Mouse (Mus musculus) liver, embryonic 14.5 days (tissue): ENCODE measurements around the gene Helt. TPM values are rescaled to one million over a fixed set of nuclear protein-coding genes. Genes with fewer than 3 reads are reported as not detected.

Source experiments
- ATAC-seq: fragments of 200-750 bp; cut with Nextera tagmentation; 2 replicates; pipeline ENCODE4 v1.8.0; 2017; ENCODE audit warnings: moderate number of reproducible peaks, mild to moderate bottlenecking, moderate library complexity; ENCODE audit not compliant: insufficient read depth
- DNase-seq, 3 experiments: peaks; one replicate each; pipeline ENCODE4 v3.0.0-alpha.2; 2012 to 2013; ENCODE audit warnings: low read depth in 3 of 3, low spot score in 3 of 3
- H3K27ac ChIP-seq: fragments of 300-500 bp; sonication (generic); 2 replicates; pipeline ENCODE4 v1.5.1; 2014; ENCODE audit warnings: moderate library complexity, mild to moderate bottlenecking, control low read depth, inconsistent platforms
- H3K27me3 ChIP-seq: fragments of 300-500 bp; sonication (generic); 2 replicates; pipeline ENCODE4 v1.6.1; 2014; ENCODE audit warnings: mild to moderate bottlenecking, low read length, moderate library complexity; ENCODE audit not compliant: control insufficient read depth, insufficient read depth
- H3K36me3 ChIP-seq: fragments of 300-500 bp; sonication (generic); replicated peaks from 2 replicates; pipeline ENCODE4 v1.6.1; 2014; ENCODE audit warnings: low read depth; ENCODE audit not compliant: control insufficient read depth, insufficient read depth
- H3K4me1 ChIP-seq, 2 experiments: fragments of 200-500 bp in 1 of 2; fragments of 300-500 bp in 1 of 2; sonication (generic) in 1 of 2; replicated peaks; 2 replicates each; pipeline ENCODE4 v1.6.1; 2012 to 2014; ENCODE audit warnings: antibody characterized with exemption in 1 of 2, inconsistent platforms in 1 of 2, low read length in 1 of 2; ENCODE audit not compliant: control insufficient read depth in 2 of 2, insufficient read depth in 2 of 2
- H3K4me2 ChIP-seq: fragments of 300-500 bp; sonication (generic); 2 replicates; pipeline ENCODE4 v1.6.1; 2014; ENCODE audit warnings: low read depth, mild to moderate bottlenecking, control low read depth, moderate library complexity
- H3K4me3 ChIP-seq, 2 experiments: fragments of 200-500 bp in 1 of 2; fragments of 300-500 bp in 1 of 2; sonication (generic) in 1 of 2; 2 replicates each; pipeline ENCODE4 v1.5.1; 2012 to 2014; ENCODE audit warnings: low read depth in 2 of 2, low read length in 2 of 2, mild to moderate bottlenecking in 2 of 2, control low read depth in 1 of 2, inconsistent platforms in 1 of 2, moderate library complexity in 1 of 2; ENCODE audit not compliant: insufficient read depth in 1 of 2
- H3K9ac ChIP-seq: fragments of 300-500 bp; sonication (generic); replicated peaks from 2 replicates; pipeline ENCODE4 v1.6.1; 2014; ENCODE audit warnings: mild to moderate bottlenecking, control low read depth, moderate library complexity
- H3K9me3 ChIP-seq: fragments of 300-500 bp; sonication (generic); 2 replicates; pipeline ENCODE4 v1.6.1; 2016; ENCODE audit warnings: low read length, mixed read lengths; ENCODE audit not compliant: control insufficient read depth
- CTCF ChIP-seq: IDR thresholded peaks from 2 replicates; pipeline ENCODE4 v1.5.1; 2016; ENCODE audit warnings: antibody characterized with exemption, low read depth, control low read depth
- EP300 ChIP-seq: IDR thresholded peaks from 2 replicates; pipeline ENCODE4 v1.6.1; 2016; ENCODE audit warnings: antibody characterized with exemption, low read depth
- WGBS: fragments of 180-500 bp; shearing (Covaris S2); extraction: QIAGEN DNeasy Blood & Tissue Kit; methylation state at CpG from one replicate; pipeline ENCODE4 v1.1.7; 2014; ENCODE audit not compliant: insufficient replicate concordance; 5-methylcytosine and 5-hydroxymethylcytosine counted together
- polyA plus RNA-seq, 2 experiments: library from polyadenylated mRNA; depleted of rRNA in 1 of 2; stranded (reverse) in 1 of 2; unstranded in 1 of 2; fragments of >200 nt; fragmentation: Nextera tagmentation in 1 of 2; extraction: Ambion mirVana in 1 of 2; gene quantifications; 2 replicates each; pipeline versions ENCODE4 v1.2.1 to v1.2.3; 2012 to 2014

Helt gene
- polyA plus RNA-seq, 2 experiments, result not detected

DNA sequence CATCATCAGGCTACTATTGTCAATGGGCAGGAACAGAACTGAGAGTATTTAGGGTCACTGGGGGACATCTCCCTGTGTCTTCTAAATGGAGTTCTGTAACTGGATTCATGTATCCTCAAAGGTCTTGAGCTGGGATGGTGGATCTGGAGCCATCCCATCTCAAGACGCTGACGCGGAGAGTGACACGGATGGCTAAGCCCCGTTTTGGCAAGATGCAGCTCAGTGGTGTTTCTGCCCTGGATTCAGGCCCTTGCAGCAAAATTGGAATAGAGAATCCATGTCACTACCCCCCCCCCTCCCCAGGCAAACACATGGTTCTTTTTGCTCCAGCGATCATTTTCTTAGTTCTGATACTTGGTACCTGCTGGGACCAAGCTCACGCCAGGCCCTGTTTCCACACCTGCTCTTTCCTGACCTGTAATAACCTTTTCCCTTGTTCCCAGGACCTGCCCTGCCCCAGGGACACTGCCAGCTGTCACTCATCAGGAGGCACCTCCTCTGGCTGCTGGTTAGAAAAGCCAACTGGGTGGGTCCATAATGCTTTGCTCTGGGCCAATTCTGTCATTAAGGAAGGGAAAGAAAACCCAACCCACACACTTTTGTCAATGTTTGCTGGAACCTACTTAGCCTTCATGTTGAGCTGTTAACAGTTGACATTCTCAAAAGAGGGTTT lies 38.1 kb upstream of the Helt start:
- H3K27ac ChIP-seq, result no peak overlapping the region
- no peaks in the 10 kb centered on the region for H3K9me3 ChIP-seq
- TF ChIP-seq EP300, result no peak
- H3K27me3 ChIP-seq, result no peaks in the 10 kb centered on the region
- H3K9ac ChIP-seq, result no peak overlapping the region
- H3K36me3 ChIP-seq, result no peaks in the 10 kb centered on the region
- no peak for ATAC-seq
- WGBS, result 82% methylated on average over 7 of the region's 7 CpGs
- H3K4me2 ChIP-seq, result no peak overlapping the region
- no peaks in the 10 kb centered on the region for H3K4me1 ChIP-seq
- H3K4me3 ChIP-seq, result no peak overlapping the region
- DNase-seq, result no peak

DNA sequence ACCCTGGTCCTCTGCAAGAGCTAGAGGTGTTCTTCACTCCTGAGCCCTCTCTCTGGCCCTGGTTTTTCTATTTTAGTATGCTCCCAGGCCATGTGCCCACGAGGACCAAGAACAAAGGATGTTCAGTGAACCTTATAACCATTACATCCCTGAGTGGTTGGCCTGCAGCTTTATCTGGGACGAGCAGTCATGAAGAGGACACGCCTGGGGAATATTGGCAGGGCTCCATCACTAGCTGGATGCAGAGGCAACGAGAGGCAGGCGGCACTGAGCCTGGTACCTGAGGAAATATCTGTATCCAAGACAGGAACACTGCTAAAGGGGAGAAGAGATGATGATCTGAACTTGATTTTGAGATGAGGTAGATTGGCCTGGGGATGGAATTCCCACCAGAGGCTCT lies 37.3 kb upstream of the Helt start:
- H3K27ac ChIP-seq, result no peak overlapping the region
- DNase-seq (no peak), ATAC-seq (no peak)
- no peaks in the 10 kb centered on the region for H3K27me3 ChIP-seq
- no peak overlapping the region for H3K4me2 ChIP-seq
- TF ChIP-seq EP300 (no peak), CTCF (no peak)
- H3K9me3 ChIP-seq, result no peaks in the 10 kb centered on the region
- no peaks in the 10 kb centered on the region for H3K36me3 ChIP-seq
- H3K9ac ChIP-seq, result no peak overlapping the region
- no peaks in the 10 kb centered on the region for H3K4me1 ChIP-seq
- WGBS, result 62% methylated on average over 5 of the region's 5 CpGs
- H3K4me3 ChIP-seq, result no peak overlapping the region

DNA sequence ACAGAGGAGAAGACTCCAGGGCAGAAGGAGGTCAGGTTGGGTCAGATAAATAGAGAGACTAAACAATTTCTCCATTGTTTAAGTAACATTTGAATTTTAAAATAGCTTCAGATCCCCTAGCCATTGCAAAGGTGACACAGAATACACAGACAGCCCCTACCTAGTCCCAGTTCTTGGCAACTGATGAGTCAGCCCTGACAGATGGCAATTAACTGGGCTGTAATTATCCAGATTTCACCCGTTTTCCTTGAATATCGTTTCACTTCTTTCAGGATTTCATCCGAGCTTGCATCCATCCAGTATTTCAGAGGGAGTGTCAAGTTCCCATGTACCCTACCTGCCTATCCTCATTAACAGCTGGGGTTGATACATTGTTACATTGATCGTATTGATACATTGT lies 34.9 kb upstream of the Helt start:
- Histone ChIP-seq H3K27ac (no peak overlapping the region), H3K9me3 (no peaks in the 10 kb centered on the region), H3K36me3 (no peaks in the 10 kb centered on the region), H3K4me1 (no peaks in the 10 kb centered on the region), H3K9ac (no peak overlapping the region), H3K4me3 (no peak overlapping the region), H3K4me2 (no peak overlapping the region), H3K27me3 (no peaks in the 10 kb centered on the region)
- DNase-seq (no peak), ATAC-seq (no peak)
- 66% methylated on average over 4 of the region's 4 CpGs for WGBS
- TF ChIP-seq CTCF, result no peak
- no peak for TF ChIP-seq EP300

DNA sequence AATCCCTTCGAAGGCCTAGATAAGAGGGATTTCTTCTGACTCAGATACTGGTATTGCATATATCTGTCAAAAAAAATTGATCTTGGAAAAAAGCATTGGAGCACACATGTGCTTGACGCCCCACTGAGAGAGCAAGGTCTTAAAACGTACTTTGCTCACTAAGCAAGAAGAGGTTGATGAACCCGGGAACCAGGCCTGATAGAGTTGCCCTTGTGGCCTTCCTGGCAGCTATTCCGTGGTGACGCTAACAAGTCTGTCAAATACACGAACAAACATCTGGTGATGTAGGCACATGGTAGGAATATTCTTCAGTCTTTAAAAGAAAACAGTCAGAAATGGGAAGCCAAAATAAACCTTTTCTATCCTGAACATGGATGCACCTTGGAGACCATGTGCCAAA lies 32.8 kb upstream of the Helt start:
- H3K4me1 ChIP-seq, result no peaks in the 10 kb centered on the region
- H3K36me3 ChIP-seq, result no peaks in the 10 kb centered on the region
- WGBS, result 69% methylated on average over 7 of the region's 7 CpGs
- no peak for TF ChIP-seq EP300
- TF ChIP-seq CTCF, result no peak
- DNase-seq (no peak), ATAC-seq (no peak)
- H3K4me3 ChIP-seq, result no peak overlapping the region
- H3K9me3 ChIP-seq, result no peaks in the 10 kb centered on the region
- no peak overlapping the region for H3K27ac ChIP-seq
- no peak overlapping the region for H3K9ac ChIP-seq
- no peaks in the 10 kb centered on the region for H3K27me3 ChIP-seq
- H3K4me2 ChIP-seq, result no peak overlapping the region

DNA sequence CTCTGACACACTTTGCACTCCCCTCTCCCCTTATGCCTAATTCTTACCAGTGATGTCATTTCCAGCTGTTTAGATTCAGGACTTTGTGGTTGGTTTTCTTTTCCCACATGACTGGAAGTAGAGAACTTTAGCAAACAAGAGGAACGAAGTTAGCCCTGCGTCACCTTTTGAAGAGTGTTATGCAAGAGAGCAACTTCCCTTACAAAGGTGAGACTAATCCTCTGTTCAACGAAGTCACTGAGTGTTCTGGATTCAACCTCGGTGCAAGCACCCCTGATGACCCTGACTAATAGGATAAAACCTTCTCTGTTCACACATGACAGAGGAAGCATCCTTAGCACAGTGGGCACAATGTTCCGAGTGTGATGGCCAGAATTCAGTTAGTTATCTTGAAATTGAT lies 32.2 kb upstream of the Helt start:
- H3K9ac ChIP-seq, result no peak overlapping the region
- H3K4me1 ChIP-seq, result no peaks in the 10 kb centered on the region
- DNase-seq (no peak), ATAC-seq (no peak)
- no peaks in the 10 kb centered on the region for H3K27me3 ChIP-seq
- 60% methylated on average over 5 of the region's 5 CpGs for WGBS
- H3K9me3 ChIP-seq, result no peaks in the 10 kb centered on the region
- no peak for TF ChIP-seq CTCF
- TF ChIP-seq EP300, result no peak
- H3K4me3 ChIP-seq, result no peak overlapping the region
- no peak overlapping the region for H3K27ac ChIP-seq
- H3K4me2 ChIP-seq, result no peak overlapping the region
- H3K36me3 ChIP-seq, result no peaks in the 10 kb centered on the region
